Mouse (Mus musculus) lung, postnatal 36 days (tissue): ENCODE measurements around the gene Mrpl11.
"Not testable (repeated sequence)": the region's sequence is repeated elsewhere in the genome, so short reads cannot be mapped to it uniquely, and the experiment has no call there.

Source experiments
- DNase-seq: peaks from one replicate; pipeline ENCODE4 v3.0.0; 2022; ENCODE audit warnings: mixed read lengths

Mrpl11 gene

GRCm38 (mm10) chr19:4994043-4994442, 32.1 kb downstream of the Mrpl11 start:
- no peak for DNase-seq

GRCm38 (mm10) chr19:4999445-5000140, 37.6 kb downstream of the Mrpl11 start:
- no peak for DNase-seq

- DNase-seq = peak; percentile 75
These were observed 39.9 kb downstream of the Mrpl11 start for GRCm38 (mm10) chr19:5001666-5002406.

DNA sequence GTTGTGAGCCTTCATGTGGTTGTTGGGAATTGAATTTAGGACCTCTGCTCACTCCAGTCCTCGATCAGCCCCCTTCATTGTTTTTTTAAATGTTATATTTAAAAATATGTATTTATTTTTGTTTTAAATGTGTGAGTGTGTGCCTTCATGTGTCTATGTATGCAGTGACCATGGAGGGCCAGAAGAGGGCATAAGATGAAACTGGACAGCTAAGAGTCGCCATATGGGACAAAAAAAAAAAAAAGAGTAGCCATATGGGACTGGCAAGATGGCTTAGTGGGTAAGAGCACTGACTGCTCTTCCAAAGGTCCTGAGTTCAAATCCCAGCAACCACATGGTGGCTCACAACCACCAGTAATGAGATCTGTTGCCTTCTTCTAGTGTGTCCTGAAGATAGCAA, 41.7 kb downstream of the Mrpl11 start:
- not testable (repeated sequence) for DNase-seq

- DNase-seq = no peak
These were observed 43.0 kb downstream of the Mrpl11 start for GRCm38 (mm10) chr19:5004925-5005324.

- no peak for DNase-seq
These were observed 51.2 kb downstream of the Mrpl11 start for GRCm38 (mm10) chr19:5013138-5013537.

DNA sequence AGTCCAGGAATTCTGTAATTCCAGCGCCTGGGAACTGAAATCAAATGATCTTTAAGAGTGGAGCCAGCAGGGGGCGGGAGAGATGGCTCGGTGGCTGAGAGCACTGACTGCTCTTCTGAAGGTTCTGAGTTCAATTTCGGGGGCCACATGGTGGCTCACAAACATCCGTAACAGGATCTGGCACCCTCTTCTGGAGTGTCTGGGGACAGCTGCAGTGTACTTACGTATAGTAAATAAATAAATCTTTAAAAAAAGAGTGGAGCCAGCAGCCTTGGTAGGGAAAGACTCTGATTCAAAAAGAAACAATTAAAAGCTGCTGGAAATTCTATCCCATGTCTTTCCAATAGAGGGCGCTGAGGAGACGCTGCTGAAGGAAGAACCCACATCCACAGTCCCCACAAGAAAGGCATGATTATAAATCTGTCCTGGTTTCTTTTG, 53.0 kb downstream of the Mrpl11 start:
- DNase-seq = peak; percentile 68

DNA sequence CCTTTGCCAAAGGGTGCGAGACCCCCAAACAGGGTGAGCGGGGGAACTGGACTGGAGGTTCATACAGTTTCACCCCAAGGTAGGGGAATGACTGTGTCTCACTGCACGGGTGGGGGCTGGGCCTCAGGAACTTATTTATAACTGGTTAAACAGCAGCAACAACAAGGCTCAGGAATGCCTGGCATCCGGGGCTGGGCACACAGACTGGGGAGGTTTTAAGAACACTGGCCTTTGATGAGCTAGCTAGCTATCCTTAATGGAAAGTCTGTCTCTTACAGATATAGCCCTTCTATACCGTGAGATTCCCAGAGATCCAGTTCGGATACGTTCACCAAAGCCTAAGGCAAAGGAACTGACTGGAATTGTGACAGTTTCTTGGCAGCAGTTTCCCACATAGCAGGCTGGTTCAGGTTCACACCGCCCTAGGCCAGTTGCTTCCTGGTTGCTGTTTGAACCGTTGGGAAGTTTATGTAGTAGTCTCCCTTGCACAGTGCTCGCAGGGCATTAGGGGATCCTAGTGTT, 54.3 kb downstream of the Mrpl11 start:
- DNase-seq = peak; percentile 62
